Mouse (Mus musculus) 416B (cell line): ENCODE results near the gene Macrod2.

ENCODE experiments used
- DNase-seq: peaks from one replicate; pipeline ENCODE4 v3.0.0; 2011; ENCODE audit warnings: low read depth

The Macrod2 gene

DNA sequence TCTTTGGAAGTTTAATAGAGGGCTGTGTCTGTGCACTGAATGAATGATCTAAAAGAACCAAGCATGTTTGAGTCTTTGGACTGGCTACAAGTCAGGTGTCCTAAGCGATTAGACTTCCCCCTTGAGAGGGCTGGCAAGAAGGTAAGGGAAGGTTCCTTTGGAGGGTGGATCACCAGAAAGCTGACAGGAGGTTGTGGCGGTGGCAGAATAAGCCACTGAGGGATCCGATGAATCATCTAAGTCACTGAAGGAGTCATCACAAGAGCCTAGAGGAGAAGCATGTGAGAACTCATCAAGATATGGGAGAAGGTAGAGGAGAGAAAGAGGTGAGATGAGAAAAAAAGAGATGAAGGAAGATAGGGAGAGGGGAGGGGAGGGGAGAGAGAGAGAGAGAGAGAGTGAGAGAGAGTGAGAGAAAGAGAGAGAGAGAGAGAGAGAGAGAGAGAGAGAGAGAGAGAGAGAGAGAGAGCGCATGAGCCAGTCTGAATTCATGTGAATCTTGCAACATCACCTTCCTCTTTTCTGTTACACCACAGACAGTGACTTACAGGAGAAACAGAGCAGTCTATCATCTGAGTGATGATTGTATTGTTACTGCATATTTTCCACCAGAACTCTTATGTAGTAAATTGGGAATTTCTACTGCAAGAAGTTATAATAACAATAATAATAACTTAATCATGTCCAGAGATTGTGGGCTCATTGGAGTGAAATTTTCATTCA lies 398.9 kb downstream of the Macrod2 start:
- peak; percentile 49 for DNase-seq

DNA sequence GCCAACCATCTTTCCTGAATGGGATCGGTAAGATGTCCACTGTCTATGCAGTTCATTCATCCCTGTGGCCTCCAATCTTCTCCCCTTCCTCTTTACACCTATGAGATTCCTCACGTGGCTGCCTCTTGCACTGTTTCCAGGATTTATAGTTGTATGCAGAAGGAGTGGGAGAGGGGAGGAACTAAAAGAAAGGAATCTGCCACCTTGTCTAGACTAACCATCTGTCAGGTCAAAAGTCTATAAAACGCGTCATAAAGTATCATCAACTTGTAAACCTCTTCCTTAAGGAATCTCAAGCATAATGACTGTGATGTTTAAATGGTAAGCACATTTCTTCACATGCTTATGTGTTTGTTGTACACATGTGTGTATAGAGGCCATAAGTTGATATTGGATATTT lies 416.6 kb downstream of the Macrod2 start:
- DNase-seq, result no peak

DNA sequence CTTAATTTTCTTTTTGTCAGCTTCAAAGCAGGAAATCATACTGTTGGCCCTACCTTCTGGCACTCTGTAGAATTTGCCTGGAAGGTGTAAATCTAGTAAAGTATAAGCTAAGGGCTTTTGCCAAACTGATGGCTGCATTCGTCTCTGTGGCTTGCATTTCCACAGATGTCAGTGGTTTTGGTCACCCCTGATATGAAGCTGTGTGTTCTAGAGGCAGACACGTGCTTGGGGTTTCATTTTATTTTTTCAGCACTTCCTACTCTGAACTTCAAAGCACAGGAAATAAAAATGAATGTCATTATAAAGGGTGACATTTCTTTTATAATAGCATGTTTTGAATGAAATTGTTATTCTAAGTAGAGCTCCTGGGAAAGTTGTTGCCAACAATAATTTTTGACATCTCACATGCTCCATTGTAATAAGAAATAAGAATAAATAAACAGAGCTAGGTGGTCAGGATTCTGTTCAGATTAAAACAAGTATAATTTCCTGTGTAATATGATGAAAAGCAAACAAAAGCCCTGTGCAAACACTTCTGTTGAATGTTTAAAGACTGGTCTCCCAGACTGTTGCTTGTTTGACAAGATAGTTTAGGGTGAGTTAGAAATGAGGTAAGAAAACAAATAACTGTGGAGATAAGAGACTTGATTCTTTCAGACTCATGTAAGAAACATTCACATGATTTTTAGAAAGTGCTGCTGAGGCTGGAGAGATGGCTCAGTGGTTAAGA lies 424.4 kb downstream of the Macrod2 start:
- DNase-seq, result peak; percentile 1

DNA sequence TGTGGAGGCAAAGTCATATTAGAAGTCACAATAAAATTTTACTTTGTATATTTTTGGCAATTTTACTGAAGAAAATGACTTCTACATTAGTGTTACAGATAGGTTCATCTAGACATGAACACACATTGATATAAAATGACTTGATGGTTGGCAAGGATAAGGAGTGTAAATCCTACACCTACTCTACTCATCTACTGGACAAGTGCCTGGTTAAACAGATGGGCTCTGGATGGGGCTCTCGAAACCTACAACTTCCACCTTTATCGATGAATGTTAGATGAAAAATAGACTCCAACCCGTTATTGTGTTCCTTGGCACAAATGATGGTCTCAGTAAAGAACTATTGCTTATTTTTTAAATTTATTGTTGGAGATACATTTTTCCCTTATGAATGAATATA lies 427.3 kb downstream of the Macrod2 start:
- DNase-seq, result no peak

DNA sequence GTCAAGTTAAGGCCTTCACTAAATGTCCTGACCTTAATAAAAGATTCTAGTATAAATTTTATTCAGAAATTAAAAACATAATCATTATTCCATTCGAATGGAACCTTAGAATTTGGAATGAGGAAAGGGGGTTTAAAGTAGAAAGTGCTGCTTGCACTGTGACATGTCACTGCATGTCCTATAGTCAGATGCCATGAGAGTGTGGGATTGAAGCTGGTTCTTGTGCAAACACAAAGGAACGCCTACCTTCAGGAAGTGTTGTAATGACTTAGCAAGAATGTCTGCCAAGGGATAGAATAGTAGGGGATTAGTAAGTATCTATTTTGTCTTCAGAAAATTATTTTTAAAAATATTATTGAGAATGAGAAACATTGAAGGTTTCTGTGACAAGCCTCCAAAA lies 431.1 kb downstream of the Macrod2 start:
- peak; percentile 5 for DNase-seq

DNA sequence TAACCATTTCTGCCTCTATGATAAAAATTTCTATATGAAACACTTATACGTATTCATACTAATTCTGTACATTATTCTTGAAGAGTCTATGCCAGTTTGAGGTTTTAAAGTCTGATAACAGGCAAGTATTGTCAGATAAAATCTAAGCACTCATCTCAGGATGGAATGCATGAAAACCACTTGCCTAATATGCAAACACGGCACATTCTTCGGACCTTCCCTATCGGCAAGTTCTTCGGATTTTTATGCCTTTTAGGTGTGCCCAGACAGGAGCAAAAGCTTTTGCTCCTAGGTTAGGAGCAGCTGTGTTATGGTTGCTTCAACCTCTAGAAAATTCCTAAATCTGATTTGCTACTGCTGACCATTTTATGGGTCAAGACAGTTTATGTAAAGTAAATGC lies 433.8 kb downstream of the Macrod2 start:
- DNase-seq, result no peak

DNA sequence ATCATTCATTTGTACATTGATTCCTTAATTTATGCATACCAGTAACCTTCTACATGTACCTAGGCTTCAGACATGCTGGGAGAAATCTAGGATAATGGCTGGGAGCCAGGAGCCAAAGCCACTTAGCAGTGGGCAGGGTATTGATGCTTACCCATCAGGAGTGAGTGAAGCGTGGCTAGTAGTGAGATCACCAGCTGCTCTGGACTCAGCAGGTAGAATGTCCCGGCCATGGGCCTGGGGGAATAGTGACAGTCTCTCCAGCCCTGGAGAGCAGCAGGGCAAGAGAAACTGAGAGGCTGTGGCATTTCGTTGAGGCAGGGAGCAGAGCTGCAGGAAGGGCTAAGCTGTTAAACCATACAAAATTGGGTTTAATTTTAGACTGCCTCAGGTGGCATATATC lies 435.0 kb downstream of the Macrod2 start:
- no peak for DNase-seq

DNA sequence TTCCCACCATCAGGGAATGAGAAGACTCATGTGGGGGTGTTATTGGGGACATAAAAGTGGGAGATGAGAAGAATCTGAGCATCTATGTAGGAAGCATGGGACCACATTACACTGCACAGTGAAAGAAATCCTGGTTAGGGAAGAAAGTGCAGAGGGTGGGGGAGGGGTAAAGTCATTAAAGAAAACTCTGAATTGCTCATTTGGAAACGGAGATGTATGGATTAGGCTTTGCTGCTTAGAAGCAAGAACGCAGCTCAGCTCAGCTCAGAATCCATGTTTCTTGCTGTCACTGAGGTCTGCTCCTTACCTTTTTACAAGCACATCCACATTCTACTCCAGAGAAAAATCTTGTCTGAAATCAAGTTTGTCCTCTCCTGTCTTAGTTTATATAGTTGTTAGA lies 444.3 kb downstream of the Macrod2 start:
- DNase-seq, result no peak

DNA sequence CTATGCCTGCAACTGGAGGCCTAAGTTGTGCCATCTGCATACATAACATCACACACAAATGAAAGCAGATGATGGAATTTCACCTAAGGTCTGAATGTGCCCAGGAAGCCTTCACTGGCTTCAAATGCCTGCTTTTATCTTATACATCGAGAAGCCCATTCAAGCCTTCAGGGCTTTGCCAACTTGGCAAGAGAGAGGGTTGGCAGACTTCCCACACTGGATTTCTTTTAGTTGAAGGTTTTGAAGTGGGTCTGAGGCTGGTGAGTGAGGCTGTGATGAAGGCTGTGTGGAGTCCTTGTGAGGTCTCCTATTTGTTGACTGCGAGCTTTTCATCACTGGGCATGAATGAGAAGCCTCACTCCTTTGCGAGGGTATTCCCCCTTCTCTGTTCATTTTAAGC lies 444.8 kb downstream of the Macrod2 start:
- no peak for DNase-seq

DNA sequence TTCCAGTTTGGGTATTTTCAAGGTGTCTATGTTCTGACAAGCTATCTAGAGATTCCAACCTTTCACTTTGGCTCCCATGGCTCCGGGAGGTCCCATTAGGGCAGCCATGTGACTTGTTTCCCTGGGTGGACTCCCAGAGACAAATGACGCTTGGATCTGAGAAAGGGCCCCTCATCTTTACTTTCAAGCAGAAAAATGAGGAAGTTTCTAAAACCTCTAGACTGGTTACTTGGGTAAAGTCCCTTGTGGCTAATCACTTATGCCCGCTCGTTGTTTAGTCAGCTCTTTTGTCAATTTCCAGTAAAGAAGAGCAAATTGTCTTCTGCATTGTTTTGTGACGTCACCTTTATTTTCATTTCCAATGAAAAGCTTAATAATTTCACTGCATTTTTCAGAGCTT lies 448.9 kb downstream of the Macrod2 start:
- no peak for DNase-seq

DNA sequence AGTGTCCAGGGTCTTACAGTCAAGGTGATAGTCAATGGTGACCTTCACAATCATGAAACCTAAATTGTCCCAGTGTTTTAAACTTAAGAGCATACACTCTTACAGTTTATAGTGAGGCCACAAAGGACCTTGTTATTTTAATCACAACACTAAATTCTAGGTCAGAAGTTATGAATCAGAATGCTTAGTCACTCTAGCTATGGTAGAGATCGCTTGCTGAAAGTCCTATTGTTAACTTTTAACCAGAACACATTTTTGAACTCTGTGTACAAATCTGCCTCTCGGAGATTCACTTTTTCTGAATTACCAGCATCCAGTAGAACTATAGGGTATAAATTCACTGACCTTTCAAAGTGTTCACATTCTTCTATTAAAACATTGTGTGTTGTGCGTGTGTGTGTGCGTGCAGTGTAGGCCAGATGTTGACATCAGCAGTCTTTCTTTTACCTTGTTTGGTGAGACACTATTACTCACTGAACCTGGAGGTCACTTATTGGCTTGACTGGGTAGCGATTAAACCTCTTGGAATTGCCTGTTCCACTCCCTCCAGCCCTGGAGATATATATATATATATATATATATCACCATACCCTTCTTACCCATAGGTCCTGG lies 452.8 kb downstream of the Macrod2 start:
- no peak for DNase-seq

DNA sequence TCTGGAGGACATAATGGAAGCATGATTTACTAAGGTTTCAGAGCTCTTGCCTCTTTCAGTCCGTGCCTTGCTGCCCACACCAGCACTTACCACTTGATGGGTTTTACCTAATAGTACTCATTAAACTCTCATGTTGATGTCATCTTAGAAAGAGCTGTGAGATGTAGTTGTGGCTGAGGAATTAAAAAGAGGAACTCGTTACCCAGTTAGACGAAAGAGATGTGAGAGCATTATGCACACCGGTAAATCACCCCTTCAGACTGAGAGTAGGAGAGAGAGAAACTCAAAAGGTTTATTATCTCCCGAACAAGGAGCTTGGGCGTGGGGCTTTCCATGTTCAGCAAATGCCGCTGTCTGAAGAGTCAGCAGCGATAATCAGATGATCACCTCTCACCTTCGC lies 458.4 kb downstream of the Macrod2 start:
- no peak for DNase-seq

DNA sequence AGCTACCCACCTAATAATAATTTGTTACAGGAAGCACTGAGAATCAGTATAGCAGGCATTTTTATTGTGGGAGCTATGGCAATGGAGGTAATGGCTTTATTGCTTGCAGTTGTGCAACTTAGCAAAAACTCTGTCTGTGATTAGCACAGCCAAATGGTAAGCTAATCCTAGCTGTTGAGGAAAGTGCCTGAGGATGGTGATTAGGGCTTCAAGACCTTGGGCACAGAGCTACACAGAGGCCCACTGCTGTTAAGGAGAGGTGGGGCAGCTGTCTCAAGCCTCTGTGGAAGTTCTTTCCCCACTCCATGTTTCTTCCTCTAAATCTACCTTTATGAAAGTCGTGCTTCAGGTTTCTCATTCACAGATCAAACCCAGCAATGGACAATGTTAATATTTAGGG lies 466.2 kb downstream of the Macrod2 start:
- DNase-seq, result no peak

DNA sequence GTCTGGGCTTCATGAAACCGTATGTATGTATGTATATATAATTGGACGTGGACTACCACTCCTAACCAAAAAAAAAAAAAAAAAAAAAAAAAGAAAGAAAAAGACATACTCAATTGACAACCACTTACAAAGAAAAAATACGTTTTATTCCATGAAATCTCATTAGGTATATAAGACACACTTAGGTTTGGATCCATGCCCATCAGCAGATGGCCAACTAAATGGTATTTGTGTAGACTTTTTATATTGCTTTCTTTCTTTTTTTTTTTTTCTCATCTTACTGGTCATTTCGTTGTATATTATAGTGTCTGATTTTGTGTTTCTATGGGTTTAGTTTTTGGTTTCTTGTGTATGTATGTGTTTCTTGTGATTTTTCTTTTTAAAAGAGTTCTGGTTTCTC lies 467.6 kb downstream of the Macrod2 start:
- DNase-seq, result no peak

DNA sequence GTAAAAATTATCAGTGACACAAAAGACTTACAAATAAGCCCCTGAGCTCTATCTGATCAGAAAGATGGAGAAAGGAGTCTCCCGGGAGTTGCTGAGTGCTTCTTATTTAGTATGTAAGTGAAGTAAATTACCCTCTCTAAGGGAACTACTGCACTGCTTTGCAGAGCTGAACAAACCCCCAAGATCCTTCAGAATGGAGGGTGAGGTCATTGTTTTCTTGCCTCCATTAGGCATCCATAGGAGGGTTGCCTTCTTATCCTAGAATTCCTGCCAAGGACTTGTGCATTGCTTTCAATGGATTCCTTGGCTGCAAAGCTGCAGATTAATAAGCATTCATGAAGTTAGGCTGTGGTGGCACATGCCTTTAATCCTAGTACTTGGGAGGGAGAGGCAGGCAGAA lies 470.5 kb downstream of the Macrod2 start:
- DNase-seq, result no peak

DNA sequence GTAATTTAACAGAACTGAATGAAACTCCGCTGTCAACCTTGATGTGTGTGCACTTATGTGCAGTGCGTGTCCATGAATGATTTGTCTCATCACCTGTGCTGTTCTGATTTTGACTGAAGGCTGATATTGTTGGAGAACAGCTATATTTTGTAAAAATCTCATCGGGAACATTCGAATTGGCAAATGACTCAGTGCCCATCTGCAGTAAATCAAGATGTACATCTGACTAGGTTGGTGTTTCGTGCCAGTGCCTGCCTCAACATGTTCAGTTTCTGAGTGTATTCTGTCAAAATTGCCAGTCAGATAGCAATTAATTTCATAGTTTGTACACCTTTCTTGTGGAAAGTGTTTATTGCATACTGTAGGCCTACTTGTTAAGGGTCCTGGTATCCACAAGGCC lies 472.0 kb downstream of the Macrod2 start:
- DNase-seq, result no peak

DNA sequence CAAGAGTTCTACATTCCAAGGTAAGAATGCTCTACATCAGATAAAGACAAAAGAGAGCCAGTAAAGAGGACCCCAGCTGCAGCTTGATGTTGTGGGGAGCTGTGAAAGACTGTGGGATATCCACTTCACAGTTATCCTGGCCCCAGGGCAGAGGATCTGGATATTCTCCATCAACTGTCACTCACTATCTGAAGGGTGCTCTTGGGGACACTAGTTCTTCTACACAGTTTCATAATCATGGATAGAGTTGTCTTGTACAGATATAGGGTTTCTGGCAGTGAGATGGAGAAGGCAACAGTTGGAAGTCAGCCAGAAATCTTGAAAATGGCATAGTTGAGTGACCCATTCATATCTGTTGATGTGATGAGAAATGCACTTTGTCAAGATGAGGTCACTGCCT lies 490.1 kb downstream of the Macrod2 start:
- DNase-seq, result no peak

DNA sequence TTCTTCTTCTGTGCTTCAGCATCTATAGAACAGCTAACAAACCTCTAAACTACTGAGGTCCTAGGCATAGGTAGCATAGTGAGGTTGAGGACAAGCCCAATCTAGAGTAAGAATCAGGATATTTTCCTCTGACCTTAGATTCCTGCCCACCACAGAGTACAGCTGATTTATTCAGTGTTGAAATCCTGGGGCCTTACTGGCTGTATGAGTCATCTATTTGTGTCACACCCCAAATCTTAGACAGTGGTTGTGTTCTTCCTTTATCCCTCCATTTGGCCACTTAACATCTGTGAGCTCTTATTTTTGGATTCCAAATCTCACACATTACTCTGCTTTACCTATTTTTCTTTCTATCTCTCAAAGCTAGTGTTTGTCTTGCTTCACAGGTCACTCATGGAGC lies 495.6 kb downstream of the Macrod2 start:
- peak; percentile 1 for DNase-seq

DNA sequence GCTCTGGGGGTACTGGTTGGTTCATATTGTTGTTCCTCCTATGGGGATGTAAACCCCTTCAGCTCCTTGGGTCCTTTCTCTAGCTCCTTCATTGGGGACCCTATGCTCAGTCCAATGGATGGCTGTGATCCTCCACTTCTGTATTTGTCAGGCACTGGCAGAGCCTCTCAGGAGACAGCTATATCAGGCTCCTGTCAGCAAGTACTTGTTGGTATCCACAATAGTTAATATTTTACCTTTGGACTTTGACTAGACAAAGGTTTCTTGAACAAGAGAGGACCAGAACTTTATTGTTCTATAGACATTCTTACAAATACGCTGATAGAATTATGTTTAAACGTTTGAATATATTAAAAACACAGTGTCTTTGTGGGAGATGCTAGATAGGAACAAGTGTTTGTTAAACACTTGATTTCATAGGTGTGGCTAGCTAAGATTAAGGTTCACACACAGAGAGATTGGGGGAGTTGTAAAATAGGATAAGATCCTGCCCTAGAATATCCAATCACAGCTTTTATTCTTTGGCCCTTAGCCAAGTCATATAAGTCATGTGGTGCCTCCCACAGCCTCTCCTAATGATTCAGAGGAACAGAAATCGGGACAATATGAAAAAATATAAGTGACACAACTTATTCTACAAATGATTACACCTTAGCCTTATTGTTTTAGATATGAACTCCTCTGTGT lies 501.4 kb downstream of the Macrod2 start:
- no peak for DNase-seq

DNA sequence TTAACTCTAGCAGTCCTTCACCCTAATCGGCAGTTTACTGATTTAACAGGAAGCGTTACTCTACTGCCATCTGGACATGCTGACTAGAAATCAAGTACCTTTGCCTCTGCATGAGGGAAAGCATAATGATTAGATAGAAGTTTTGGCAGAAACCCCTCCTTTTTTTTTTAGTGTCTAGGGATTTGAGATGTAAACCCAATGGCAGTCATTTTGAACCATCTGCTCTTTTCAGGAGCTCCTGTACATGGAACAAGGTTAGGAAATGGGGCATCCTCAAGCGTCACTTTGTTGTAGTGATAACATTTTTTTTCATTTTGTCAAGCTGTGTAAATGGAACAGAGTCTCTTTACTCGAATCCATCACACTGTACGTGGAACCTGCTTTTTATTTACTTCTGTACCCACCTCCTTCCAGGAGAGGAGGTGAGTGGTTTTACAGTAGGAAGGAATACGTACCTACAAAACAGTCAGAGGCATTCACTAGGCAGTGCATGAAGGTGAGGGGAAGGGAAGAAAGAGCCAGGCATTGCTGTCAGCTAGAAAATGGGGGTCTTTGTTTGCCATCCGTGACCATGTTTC lies 503.4 kb downstream of the Macrod2 start:
- DNase-seq, result no peak

DNA sequence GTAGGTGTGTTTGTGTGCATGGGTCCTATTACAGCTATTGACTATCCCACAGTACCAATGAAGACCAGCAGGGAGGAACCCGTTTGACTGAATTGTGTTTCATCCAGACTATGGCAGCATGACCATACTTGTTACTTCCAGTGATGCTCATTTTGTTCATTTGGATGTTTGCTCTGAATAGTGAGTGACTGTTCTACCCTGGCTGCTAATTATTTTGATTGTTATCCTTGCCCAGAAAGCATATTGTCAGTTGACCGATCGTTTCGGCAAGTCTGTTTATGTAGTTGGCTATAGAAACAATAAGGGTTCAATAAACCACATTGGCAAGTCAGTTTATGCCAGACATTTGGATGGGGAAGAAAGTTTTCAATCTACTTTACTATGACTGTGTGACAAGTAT lies 510.2 kb downstream of the Macrod2 start:
- DNase-seq, result no peak

DNA sequence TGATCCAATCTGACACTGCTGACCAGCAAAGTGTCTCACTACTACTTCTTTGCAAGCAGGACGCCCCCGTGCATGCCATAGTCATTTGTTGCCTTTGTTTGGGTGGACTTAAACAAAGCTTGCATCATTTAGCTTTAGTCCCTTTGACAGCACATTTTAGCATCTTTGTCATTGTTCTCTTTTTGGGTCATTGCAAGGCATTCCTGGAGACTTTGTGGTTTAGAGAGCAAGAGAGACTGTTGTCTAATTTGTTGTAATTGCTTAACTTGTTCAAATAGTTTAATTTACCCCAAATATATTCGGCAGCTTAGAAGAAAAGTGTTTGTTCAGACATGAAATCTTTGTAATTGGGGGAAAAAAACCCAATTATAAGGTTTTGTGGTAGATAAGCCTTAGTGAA lies 511.0 kb downstream of the Macrod2 start:
- no peak for DNase-seq

DNA sequence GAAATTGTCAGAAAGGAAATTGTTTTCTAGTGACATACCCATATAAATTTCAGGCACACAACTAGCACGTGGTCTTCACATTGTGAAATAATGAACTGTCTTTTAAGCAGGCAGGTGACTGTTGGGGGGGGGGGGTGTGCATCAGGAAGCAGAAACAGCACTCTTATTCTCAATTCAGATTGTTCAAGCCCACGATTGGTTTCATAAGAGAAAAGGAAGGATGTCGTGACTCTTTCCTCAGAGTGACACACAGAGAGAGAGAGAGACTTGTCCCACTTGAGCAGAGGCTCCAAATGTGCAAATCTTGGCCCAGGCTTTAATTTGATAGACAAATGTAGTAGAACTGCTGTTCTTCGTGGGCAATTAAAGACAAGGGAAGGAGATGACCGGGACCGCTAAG lies 516.4 kb downstream of the Macrod2 start:
- DNase-seq, result no peak
